Mouse (Mus musculus) bone marrow, adult 2 months (tissue): ENCODE results near the gene Ppil6.

Source experiments
- CTCF ChIP-seq: fragments of 200-500 bp; IDR thresholded peaks from 2 replicates; pipeline ENCODE4 v1.5.1; 2011; ENCODE audit warnings: low read length, control low read depth; ENCODE audit not compliant: control insufficient read depth, insufficient read depth
- POLR2A ChIP-seq: fragments of 200-500 bp; IDR thresholded peaks from 2 replicates; pipeline ENCODE4 v1.6.1; 2011; ENCODE audit warnings: low read depth, mild to moderate bottlenecking, control low read depth, low read length, borderline replicate concordance; ENCODE audit not compliant: control insufficient read depth

DNA sequence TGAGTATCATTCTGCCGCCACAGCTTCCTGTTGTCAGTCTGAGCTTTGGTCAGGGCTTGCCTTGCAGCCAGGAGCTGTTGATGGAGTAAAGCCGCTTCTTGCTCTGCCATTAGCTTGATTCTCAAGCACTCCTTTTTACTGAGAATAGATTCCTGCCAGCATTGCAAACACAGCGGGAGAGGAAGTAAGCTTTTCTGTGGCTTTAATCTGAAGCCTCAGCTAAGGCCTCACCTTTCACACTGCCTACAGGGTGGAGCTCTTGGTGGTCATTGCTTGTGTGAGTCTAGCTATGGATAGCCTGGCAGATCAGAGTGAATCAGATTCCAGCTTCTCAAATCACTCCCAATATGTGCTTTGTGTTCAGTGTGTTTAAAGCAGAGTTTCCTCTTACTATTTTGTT is 62.1 kb downstream of the Ppil6 start:
- TF ChIP-seq POLR2A (no peak), CTCF (no peak)
